ENCODE assay signal across 21 mouse cellular contexts in genomic region chr11:103320196-103320595, GRCm38 (mm10). TPM values are rescaled to one million over a fixed set of nuclear protein-coding genes. Genes with fewer than 3 reads are reported as not detected.
DNase-seq lines count a peak whose midpoint lies in the region; ATAC-seq and TF ChIP-seq lines count a peak whose summit lies in the region.
"Had no signal": no experiment of that assay in that cellular context is flagged by ENCODE, and none has a peak within 500 bp of the region (broad histone marks: within the 10 kb centered on the region; RNA-seq: fewer than 3 reads in every experiment).

No protein-coding gene starts in this region.

- WGBS in heart, embryonic 11.5 days (ENCODE audit: insufficient replicate concordance): 72% methylated on average over 8 of the region's 8 CpGs

- peak; percentile 50; the same call in 1 of the 2 replicates for ATAC-seq in common myeloid progenitor, adult 5-6 weeks (replicated peaks; ENCODE audit: low read depth, poor library complexity, severe bottlenecking)
- peak; percentile 54 for ATAC-seq in megakaryocyte progenitor cell, adult 5-6 weeks (replicated peaks; ENCODE audit: poor library complexity)
- no peak for ATAC-seq in heart, embryonic 11.5 days (replicated peaks; ENCODE audit: insufficient number of reproducible peaks, low FRiP score, low TSS enrichment)
- ATAC-seq: CD4-positive, CD25-positive, alpha-beta regulatory T cell, adult 4 months; forebrain, embryonic 14.5 days; forebrain, postnatal 0 days had no signal

- no peak for TF ChIP-seq CTCF in CH12.LX (conservative IDR thresholded peaks at IDR 0.05 in 1 of 2, IDR thresholded peaks at IDR 0.05 in 1 of 2; ENCODE audit: low read depth in 2 of 2, low read length in 2 of 2)

- no peak for TF ChIP-seq EP300 in CH12.LX (IDR thresholded peaks at IDR 0.05; ENCODE audit: low read length)

- no peak overlapping the region for H3K4me3 ChIP-seq in CH12.LX (replicated peaks in 1 of 3; ENCODE audit: low read depth in 2 of 3, low read length in 2 of 3, poor library complexity in 1 of 3)
- H3K4me3 ChIP-seq in heart, embryonic 11.5 days (ENCODE audit: low read depth, low read length): no peak overlapping the region
- H3K4me3 ChIP-seq: gastrocnemius, adult 2 months; heart, embryonic 13.5 days; hindbrain, embryonic 12.5 days; hindbrain, embryonic 15.5 days had no signal

- in situ Hi-C loops in CH12.LX (cut with MboI; ENCODE audit: low pct_ligation_motif_present, low pct_unique_long_range_greater_than_20kb, low sequenced_read_pairs): no loop called here

- H3K27ac ChIP-seq in CH12.LX (ENCODE audit: insufficient read depth, low read depth): no peak overlapping the region
- no peak overlapping the region for H3K27ac ChIP-seq in heart, embryonic 11.5 days (ENCODE audit: low read depth, low read length)
- H3K27ac ChIP-seq: gastrocnemius, adult 2 months; heart, embryonic 13.5 days; hindbrain, embryonic 12.5 days; hindbrain, embryonic 15.5 days had no signal

- H3K79me2 ChIP-seq in CH12.LX (replicated peaks; ENCODE audit: control insufficient read depth, extremely low read depth, insufficient read depth, poor library complexity, severe bottlenecking): no peaks in the 10 kb centered on the region

- dilution Hi-C loops in CH12.LX (cut with MboI; ENCODE audit: extremely low pct_ligation_motif_present, extremely low pct_unique_long_range_greater_than_20kb, low sequenced_read_pairs): no loop called here

- TF ChIP-seq RAD21 in CH12.LX (IDR thresholded peaks at IDR 0.05; ENCODE audit: low read depth, low read length): no peak

- no peaks in the 10 kb centered on the region for H3K36me3 ChIP-seq in CH12.LX (replicated peaks in 1 of 2; ENCODE audit: control insufficient read depth in 1 of 2, insufficient read depth in 1 of 2, low read length in 1 of 2)
- H3K36me3 ChIP-seq in heart, embryonic 11.5 days (ENCODE audit: control insufficient read depth, insufficient read depth, low read length): no peaks in the 10 kb centered on the region
- H3K36me3 ChIP-seq: heart, embryonic 13.5 days; hindbrain, embryonic 12.5 days; hindbrain, embryonic 15.5 days had no signal

- no peaks in the 10 kb centered on the region for H3K27me3 ChIP-seq in CH12.LX (replicated peaks)
- peaks cover 5% of the 10 kb centered on the region for H3K27me3 ChIP-seq in heart, embryonic 11.5 days (ENCODE audit: control insufficient read depth, insufficient read depth, low read length)
- H3K27me3 ChIP-seq: hindbrain, embryonic 15.5 days had no signal

- H3K4me2 ChIP-seq in CH12.LX (ENCODE audit: insufficient read depth, low read depth, poor library complexity, severe bottlenecking): no peak overlapping the region
- no peak overlapping the region for H3K4me2 ChIP-seq in heart, embryonic 11.5 days
- H3K4me2 ChIP-seq: heart, embryonic 13.5 days; hindbrain, embryonic 12.5 days; hindbrain, embryonic 15.5 days had no signal

- no peak overlapping the region for H3K9ac ChIP-seq in CH12.LX (ENCODE audit: insufficient read depth, low read depth)
- H3K9ac ChIP-seq in heart, embryonic 11.5 days (ENCODE audit: low read depth, low read length): no peak overlapping the region
- H3K9ac ChIP-seq: forebrain, postnatal 0 days; heart, embryonic 13.5 days; hindbrain, embryonic 12.5 days; hindbrain, embryonic 15.5 days had no signal

- peak; percentile 41 for DNase-seq in CH12.LX (ENCODE audit: extremely low read depth)
- DNase-seq in heart, postnatal 4 days: no peak
- no peak for DNase-seq in cerebellum, adult 11 months
- DNase-seq: adrenal gland, adult 2 months; adrenal gland, postnatal 14 days; cerebellum, adult 11-12 months; cerebellum, adult 8-10 months; cerebellum, postnatal 36 days; forebrain, postnatal 0 days; gastrocnemius, adult 2 months; gastrocnemius, postnatal 14 days; heart, adult 18-20 months; heart, postnatal 14 days had no signal

- peaks cover 17 to 32% of the 10 kb centered on the region in 2 experiments for H3K4me1 ChIP-seq in CH12.LX (ENCODE audit: control insufficient read depth in 1 of 2, insufficient read depth in 2 of 2)
- H3K4me1 ChIP-seq in heart, embryonic 11.5 days (ENCODE audit: control insufficient read depth, insufficient read depth, low read length): no peaks in the 10 kb centered on the region
- H3K4me1 ChIP-seq: hindbrain, embryonic 12.5 days had no signal

- no peak for TF ChIP-seq POLR2A in CH12.LX (IDR thresholded peaks at IDR 0.05; ENCODE audit: low read depth, low read length)

- H3K9me3 ChIP-seq in CH12.LX (replicated peaks; ENCODE audit: low read length): no peaks in the 10 kb centered on the region
- H3K9me3 ChIP-seq in heart, embryonic 11.5 days (replicated peaks; ENCODE audit: control insufficient read depth, low read length): no peaks in the 10 kb centered on the region
- H3K9me3 ChIP-seq: heart, embryonic 13.5 days; hindbrain, embryonic 12.5 days; hindbrain, embryonic 15.5 days had no signal

TF ChIP-seq in CH12.LX, 34 proteins besides CTCF, POLR2A, EP300 and RAD21:
- TF ChIP-seq CHD2 (IDR thresholded peaks at IDR 0.05; ENCODE audit: low read length) (no peak), KAT2A (IDR thresholded peaks at IDR 0.05; ENCODE audit: insufficient replicate concordance, low read length) (no peak), POLR2AphosphoS2 (IDR thresholded peaks at IDR 0.05; ENCODE audit: low read depth, low read length) (no peak)

RNA-seq across cellular contexts. Expression of gene Arhgap27, which starts 43.3 kb away (rescaled TPM):
- 24.4 and 26.1 TPM in 2 replicates for total RNA-seq in CH12.LX (2012; rRNA removed)
- 11.4 and 11.8 TPM in 2 replicates for total RNA-seq in CH12.LX (2014; rRNA removed)
- 26.7 and 30.9 TPM in 2 replicates for polyA plus RNA-seq in CH12.LX (2012; ENCODE audit: insufficient read length, low read depth)
- 8.2 and 13.7 TPM in 2 replicates for total RNA-seq in common myeloid progenitor, adult 5-6 weeks (2017)
- total RNA-seq in megakaryocyte progenitor cell, adult 5-6 weeks (2015): 10.8 and 14.2 TPM in 2 replicates
- total RNA-seq in megakaryocyte progenitor cell, adult 5-6 weeks (2017): 11.2 and 11.5 TPM in 2 replicates
- polyA plus RNA-seq in heart, embryonic 11.5 days (2014; fragmentation: Nextera tagmentation; extraction: Ambion mirVana): 3.4 and 4.4 TPM in 2 replicates
- 10 to 100 TPM; 23.5 to 25.4 TPM for total RNA-seq in heart, postnatal 4 days (2021)

RNA-seq across cellular contexts. Expression of gene Map3k14, which starts 52.9 kb away (rescaled TPM):
- total RNA-seq in CH12.LX (2012; rRNA removed) (9.9 TPM in 2 replicates), CH12.LX (2014; rRNA removed) (4.2 and 4.5 TPM in 2 replicates)
- 9.0 and 11.2 TPM in 2 replicates for polyA plus RNA-seq in CH12.LX (2012; ENCODE audit: insufficient read length, low read depth)
- total RNA-seq in common myeloid progenitor, adult 5-6 weeks (2017): 3.7 and 18.4 TPM in 2 replicates
- total RNA-seq in megakaryocyte progenitor cell, adult 5-6 weeks (2015): 4.5 and 4.8 TPM in 2 replicates
- 3.9 and 4.5 TPM in 2 replicates for total RNA-seq in megakaryocyte progenitor cell, adult 5-6 weeks (2017)
- polyA plus RNA-seq in heart, embryonic 11.5 days (2014; fragmentation: Nextera tagmentation; extraction: Ambion mirVana): 1.4 and 1.7 TPM in 2 replicates
- 1 to 10 TPM; 2.7 to 3.4 TPM for total RNA-seq in heart, postnatal 4 days (2021)
